Mouse (Mus musculus) MEL (cell line): ENCODE measurements around the gene Sptbn1. TPM values are rescaled to one million over a fixed set of nuclear protein-coding genes. Genes with fewer than 3 reads are reported as not detected.

ENCODE experiments used
- DNase-seq: peaks from one replicate; pipeline ENCODE4 v3.0.0; 2011; ENCODE audit warnings: low read depth, low spot score
- H3K27ac ChIP-seq: 2 replicates; pipeline ENCODE4 v1.5.1; 2012; ENCODE audit warnings: low read depth, mild to moderate bottlenecking, control low read depth, low read length, moderate library complexity; ENCODE audit not compliant: control insufficient read depth
- H3K27me3 ChIP-seq, 2 experiments: fragments of 150-350 bp in 1 of 2; sonication (generic) in 1 of 2; 2 replicates each; pipeline ENCODE4 v1.6.1; 2012; ENCODE audit warnings: low read length in 2 of 2, mild to moderate bottlenecking in 2 of 2, improper control_type of control experiment in 1 of 2, moderate library complexity in 1 of 2; ENCODE audit not compliant: insufficient read depth in 2 of 2, control insufficient read depth in 1 of 2
- H3K36me3 ChIP-seq, 2 experiments: 2 replicates each; pipeline ENCODE4 v1.6.1; 2012 to 2014; ENCODE audit warnings: low read length in 2 of 2, improper control_type of control experiment in 1 of 2, inconsistent platforms in 1 of 2, mild to moderate bottlenecking in 1 of 2; ENCODE audit not compliant: insufficient read depth in 2 of 2, control insufficient read depth in 1 of 2
- H3K4me1 ChIP-seq, 2 experiments: fragments of 150-350 bp in 1 of 2; sonication (generic) in 1 of 2; 2 replicates each; pipeline ENCODE4 v1.6.1; 2012; ENCODE audit warnings: low read length in 2 of 2, improper control_type of control experiment in 1 of 2, mild to moderate bottlenecking in 1 of 2; ENCODE audit not compliant: insufficient read depth in 2 of 2, control insufficient read depth in 1 of 2
- H3K4me3 ChIP-seq, 2 experiments: fragments of 150-350 bp in 1 of 2; sonication (generic) in 1 of 2; 2 replicates each; pipeline ENCODE4 v1.5.1; 2012; ENCODE audit warnings: low read depth in 2 of 2, low read length in 2 of 2, mild to moderate bottlenecking in 2 of 2, moderate library complexity in 2 of 2, control low read depth in 1 of 2, improper control_type of control experiment in 1 of 2; ENCODE audit not compliant: control insufficient read depth in 1 of 2, insufficient read depth in 1 of 2
- H3K79me2 ChIP-seq: 2 replicates; pipeline ENCODE4 v1.6.1; 2012; ENCODE audit warnings: mild to moderate bottlenecking, low read length, moderate library complexity; ENCODE audit not compliant: control insufficient read depth, poor library complexity, insufficient read depth
- H3K9ac ChIP-seq: 2 replicates; pipeline ENCODE4 v1.6.1; 2012; ENCODE audit warnings: low read depth, mild to moderate bottlenecking, control low read depth, low read length, moderate library complexity; ENCODE audit not compliant: control insufficient read depth, poor library complexity, severe bottlenecking
- H3K9me3 ChIP-seq: fragments of 150-350 bp; sonication (generic); replicated peaks from 2 replicates; pipeline ENCODE4 v1.6.1; 2012; ENCODE audit warnings: mild to moderate bottlenecking, low read length, improper control_type of control experiment, moderate library complexity; ENCODE audit not compliant: insufficient read depth
- CHD2 ChIP-seq: IDR thresholded peaks from 2 replicates; pipeline ENCODE4 v1.6.1; 2011; ENCODE audit warnings: low read length, improper control_type of control experiment
- EP300 ChIP-seq, 2 experiments: IDR thresholded peaks; 2 replicates each; pipeline ENCODE4 v1.6.1; 2011; ENCODE audit warnings: improper control_type of control experiment in 2 of 2, low read length in 2 of 2, low read depth in 1 of 2, mild to moderate bottlenecking in 1 of 2
- GATA1 ChIP-seq: IDR thresholded peaks from 2 replicates; pipeline ENCODE4 v1.6.1; 2011; ENCODE audit warnings: low read depth, low read length, improper control_type of control experiment
- JUND ChIP-seq: IDR thresholded peaks from 2 replicates; pipeline ENCODE4 v1.6.1; 2011; ENCODE audit warnings: low read depth, mild to moderate bottlenecking, improper control_type of control experiment, low read length
- MAFK ChIP-seq: IDR thresholded peaks from 2 replicates; pipeline ENCODE4 v1.6.1; 2011; ENCODE audit warnings: low read depth, mild to moderate bottlenecking, low read length, improper control_type of control experiment, borderline replicate concordance
- MAZ ChIP-seq: IDR thresholded peaks from 2 replicates; pipeline ENCODE4 v1.6.1; 2012; ENCODE audit warnings: low read depth, mild to moderate bottlenecking, inconsistent platforms, low read length, improper control_type of control experiment
- MEF2A ChIP-seq: IDR thresholded peaks from 2 replicates; pipeline ENCODE4 v1.6.1; 2014; ENCODE audit warnings: low read depth, mild to moderate bottlenecking, inconsistent platforms, low read length, improper control_type of control experiment; ENCODE audit not compliant: poor library complexity, insufficient replicate concordance, severe bottlenecking; ENCODE audit errors: extremely low read depth
- MYC ChIP-seq: IDR thresholded peaks from 2 replicates; pipeline ENCODE4 v1.6.1; 2011; ENCODE audit warnings: low read depth, mild to moderate bottlenecking, low read length, improper control_type of control experiment, moderate library complexity
- NELFE ChIP-seq: IDR thresholded peaks from 2 replicates; pipeline ENCODE4 v1.6.1; 2011; ENCODE audit warnings: low read depth, low read length, improper control_type of control experiment
- POLR2A ChIP-seq, 2 experiments: IDR thresholded peaks; 2 replicates each; pipeline ENCODE4 v1.6.1; 2011 to 2012; ENCODE audit warnings: low read length in 2 of 2, mild to moderate bottlenecking in 2 of 2, control low read depth in 1 of 2, improper control_type of control experiment in 1 of 2, low read depth in 1 of 2, moderate library complexity in 1 of 2; ENCODE audit not compliant: control insufficient read depth in 1 of 2, insufficient read depth in 1 of 2, poor library complexity in 1 of 2
- POLR2AphosphoS5 ChIP-seq: IDR thresholded peaks from 2 replicates; pipeline ENCODE4 v1.6.1; 2012; ENCODE audit warnings: low read depth, borderline replicate concordance, mild to moderate bottlenecking, inconsistent platforms, low read length, moderate library complexity, mixed read lengths
- RAD21 ChIP-seq: IDR thresholded peaks from 2 replicates; pipeline ENCODE4 v1.6.1; 2011; ENCODE audit warnings: mild to moderate bottlenecking, low read depth, low read length, improper control_type of control experiment
- RCOR1 ChIP-seq: IDR thresholded peaks from 2 replicates; pipeline ENCODE4 v1.6.1; 2012; ENCODE audit warnings: low read depth, mild to moderate bottlenecking, inconsistent platforms, low read length, improper control_type of control experiment
- SIN3A ChIP-seq: IDR thresholded peaks from 2 replicates; pipeline ENCODE4 v1.6.1; 2012; ENCODE audit warnings: low read length, improper control_type of control experiment, inconsistent platforms
- TBP ChIP-seq: IDR thresholded peaks from 2 replicates; pipeline ENCODE4 v1.8.0; 2011; ENCODE audit warnings: low read depth, low read length, improper control_type of control experiment
- USF2 ChIP-seq, 2 experiments: IDR thresholded peaks; 2 replicates each; pipeline ENCODE4 v1.6.1; 2011 to 2012; ENCODE audit warnings: improper control_type of control experiment in 2 of 2, low read length in 2 of 2, borderline replicate concordance in 1 of 2, inconsistent platforms in 1 of 2, low read depth in 1 of 2, mild to moderate bottlenecking in 1 of 2; ENCODE audit not compliant: insufficient read depth in 1 of 2
- ZKSCAN1 ChIP-seq: IDR thresholded peaks from 2 replicates; pipeline ENCODE4 v1.6.1; 2012; ENCODE audit warnings: low read depth, mild to moderate bottlenecking, inconsistent platforms, low read length, improper control_type of control experiment, moderate library complexity
- polyA plus RNA-seq, 2 experiments: library from polyadenylated mRNA; stranded (reverse) in 1 of 2; unstranded in 1 of 2; fragments of >175 nt in 1 of 2; fragments of >200 nt in 1 of 2; gene quantifications; 2 replicates each; pipeline versions ENCODE4 v1.2.1 to v1.2.4; 2012; ENCODE audit warnings: low replicate concordance in 2 of 2, low read depth in 1 of 2; ENCODE audit not compliant: insufficient read length in 2 of 2, insufficient read depth in 1 of 2, missing spikeins in 1 of 2
- total RNA-seq: library from RNA; depleted of rRNA; stranded (reverse); fragments of 300-350 nt; gene quantifications from 2 replicates; pipeline ENCODE4 v1.2.3, GENCODE M21; 2012

The Sptbn1 gene
- total and polyA plus RNA-seq, 3 experiments = 14.6 to 20.2 TPM; not detected in 1

DNA sequence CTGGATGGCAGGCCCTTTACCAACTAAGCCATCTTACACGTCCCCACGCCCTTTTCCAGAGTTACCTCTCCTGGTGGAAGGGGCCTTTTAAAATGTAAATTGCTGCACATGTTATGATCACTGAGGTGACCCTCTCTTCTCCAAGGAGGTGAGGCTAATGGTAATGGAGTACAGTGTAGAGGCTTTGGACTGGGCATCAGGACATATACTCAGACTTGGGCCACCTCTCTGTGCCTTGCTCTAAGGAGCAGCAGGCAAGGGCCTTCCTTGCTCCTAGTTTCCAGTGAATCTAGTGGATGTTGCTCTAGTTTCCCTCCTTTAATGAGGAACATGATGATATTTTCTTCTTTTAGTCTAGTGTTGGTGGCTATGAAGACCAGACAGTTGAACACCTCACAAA lies 166.8 kb downstream of the Sptbn1 start:
- no peak overlapping the region for H3K9ac ChIP-seq
- H3K27me3 ChIP-seq = no peaks in the 10 kb centered on the region
- peaks cover 0 to 3% of the 10 kb centered on the region in 2 experiments; a peak in 2 of 4 replicates for H3K36me3 ChIP-seq
- H3K4me3 ChIP-seq = no peak overlapping the region
- peaks cover 0 to 11% of the 10 kb centered on the region in 2 experiments; a peak in 2 of 4 replicates for H3K4me1 ChIP-seq
- no peak for DNase-seq
- H3K27ac ChIP-seq = no peak overlapping the region
- no peaks in the 10 kb centered on the region for H3K9me3 ChIP-seq
- no peak for TF ChIP-seq RAD21
- no peak for TF ChIP-seq POLR2A (IDR thresholded peaks at IDR 0.05; ENCODE audit: control insufficient read depth in 1 of 2, insufficient read depth in 1 of 2, low read depth in 1 of 2, low read length in 2 of 2, poor library complexity in 1 of 2)
- TF ChIP-seq GATA1 = no peak
- no peak for TF ChIP-seq MYC
- no peak for TF ChIP-seq USF2 (IDR thresholded peaks at IDR 0.05; ENCODE audit: borderline replicate concordance in 1 of 2, insufficient read depth in 1 of 2, low read depth in 1 of 2, low read length in 2 of 2)
- TF ChIP-seq EP300 (IDR thresholded peaks at IDR 0.05; ENCODE audit: low read depth in 1 of 2, low read length in 2 of 2) = no peak
- TF ChIP-seq NELFE = no peak
- no peak for TF ChIP-seq RCOR1
- no peak for TF ChIP-seq TBP
- TF ChIP-seq POLR2AphosphoS5 = no peak
- no peak for TF ChIP-seq MEF2A
- no peak for TF ChIP-seq SIN3A
- no peak for TF ChIP-seq ZKSCAN1
- TF ChIP-seq CHD2 = no peak
- TF ChIP-seq JUND = no peak
- no peak for TF ChIP-seq MAZ
- H3K79me2 ChIP-seq = no peaks in the 10 kb centered on the region

DNA sequence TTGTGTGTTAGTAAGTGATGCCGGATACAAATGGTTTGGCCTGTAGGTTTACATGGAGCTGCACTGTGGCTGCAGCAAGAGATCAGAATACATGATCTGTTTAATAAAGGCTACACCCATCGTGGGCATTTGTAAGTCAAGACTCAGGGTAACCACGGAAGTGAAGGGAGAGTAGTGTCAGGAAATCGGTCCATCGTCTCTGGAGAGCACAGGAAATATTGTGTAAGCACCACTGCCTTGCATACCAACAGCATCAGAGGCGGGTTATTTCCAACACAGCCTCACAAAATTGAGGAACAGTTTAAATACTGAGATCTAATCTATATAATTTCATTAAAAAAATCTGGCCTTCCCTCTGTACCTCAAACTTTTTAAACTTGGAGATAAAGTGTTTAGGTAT lies 168.1 kb downstream of the Sptbn1 start:
- Histone ChIP-seq H3K27me3 (no peaks in the 10 kb centered on the region), H3K4me1 (peaks cover 0 to 11% of the 10 kb centered on the region in 2 experiments; a peak in 2 of 4 replicates), H3K9me3 (no peaks in the 10 kb centered on the region)
- no peak for DNase-seq
- TF ChIP-seq MAFK = no peak
- TF ChIP-seq, all 39 proteins: peak for 0
- no peak overlapping the region for H3K9ac ChIP-seq
- H3K27ac ChIP-seq = no peak overlapping the region
- peaks cover 0 to 3% of the 10 kb centered on the region in 2 experiments; a peak in 2 of 4 replicates for H3K36me3 ChIP-seq
- H3K4me3 ChIP-seq = no peak overlapping the region
- no peaks in the 10 kb centered on the region for H3K79me2 ChIP-seq
